Mouse (Mus musculus): ENCODE measurements around the gene Efcab6. TPM values are rescaled to one million over a fixed set of nuclear protein-coding genes. Genes with fewer than 3 reads are reported as not detected.
A peak's percentile ranks its signal among the peaks of the same experiment; 100 is the strongest.
"Not testable (repeated sequence)": the region's sequence is repeated elsewhere in the genome, so short reads cannot be mapped to it uniquely, and the experiment has no call there.

Gene Efcab6
- polyA plus RNA-seq (2015; fragmentation: Nextera tagmentation; extraction: Ambion mirVana): 0.21 and 0.70 TPM in 2 replicates

DNA sequence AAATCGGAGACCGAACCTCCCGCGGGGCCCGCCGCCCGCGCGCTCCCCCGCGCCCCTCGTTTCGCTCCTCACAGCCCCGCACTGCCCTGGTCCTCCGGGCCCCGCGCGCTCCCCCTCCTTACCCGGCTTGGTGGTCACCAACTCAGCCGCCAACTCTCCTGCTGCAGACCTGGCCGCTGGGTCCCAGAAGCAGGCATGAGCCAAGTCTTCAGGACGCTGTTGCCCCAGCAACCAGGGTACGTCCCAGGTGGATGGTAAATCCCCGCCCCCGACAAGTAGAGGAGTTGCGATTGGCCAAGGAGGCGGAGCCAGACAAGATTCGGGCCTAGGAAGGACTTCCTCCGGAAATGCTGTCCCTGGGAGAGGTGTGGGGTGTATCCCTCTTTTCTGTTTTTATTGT is at the start of gene Efcab6:
Gene Efcab6 (minus strand): TSS at position 240 of the 400 bp plus-strand sequence.
- Histone ChIP-seq H3K9me3 (replicated peaks; ENCODE audit: control insufficient read depth, low read length) (0 out of 2 replicates have a peak, but pooled peaks cover 4% of the 10 kb centered on the region), H3K27ac (ENCODE audit: low read length) (no peak within 1 kb of the TSS), H3K4me1 (ENCODE audit: control insufficient read depth, insufficient read depth, low read length) (no peaks in the 10 kb centered on the region; the same call in 1 of the 2 replicates), H3K4me3 (replicated peaks; ENCODE audit: low read length) (0 out of 2 replicates have a peak within 1 kb of the TSS, but pooled peaks have one; percentile 0), H3K4me2 (ENCODE audit: low read depth, low read length) (peak within 1 kb of the TSS; percentile 45), H3K9ac (ENCODE audit: low read length) (no peak within 1 kb of the TSS), H3K36me3 (ENCODE audit: control insufficient read depth, insufficient read depth, low read length) (no peaks in the 10 kb centered on the region), H3K27me3 (ENCODE audit: control insufficient read depth, insufficient read depth, low read length) (peaks cover 20% of the 10 kb centered on the region)
- ATAC-seq (ENCODE audit: insufficient read depth, low FRiP score): no peak
- WGBS: 3% methylated on average over 29 of the region's 29 CpGs

DNA sequence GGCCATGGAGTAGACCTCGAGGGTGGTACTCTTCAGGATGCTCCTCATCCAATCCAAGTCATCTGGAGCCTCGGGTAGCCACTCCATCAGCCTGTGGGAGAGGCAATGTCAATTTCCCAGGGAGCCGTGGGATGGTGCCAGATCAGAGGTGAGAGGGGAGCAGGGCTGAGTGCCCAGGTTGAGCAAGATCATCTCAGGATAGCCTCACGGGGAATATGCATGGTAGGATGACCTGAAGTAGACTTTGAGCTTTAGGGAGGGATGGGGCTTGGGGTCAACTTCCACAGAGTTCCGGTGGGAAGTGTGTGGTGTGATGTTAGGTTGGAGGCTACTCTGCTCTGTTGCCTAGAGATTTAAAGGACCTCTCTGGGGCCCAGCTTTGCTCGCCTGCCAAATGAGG is 48.7 kb upstream of the Efcab6 start:
- no peaks in the 10 kb centered on the region for H3K36me3 ChIP-seq (ENCODE audit: control insufficient read depth, insufficient read depth, low read length)
- no peak overlapping the region for H3K4me3 ChIP-seq (replicated peaks; ENCODE audit: low read length)
- no peaks in the 10 kb centered on the region for H3K27me3 ChIP-seq (ENCODE audit: control insufficient read depth, insufficient read depth, low read length)
- H3K9ac ChIP-seq (ENCODE audit: low read length): no peak overlapping the region
- H3K4me2 ChIP-seq (ENCODE audit: low read depth, low read length): no peak overlapping the region
- WGBS: 75% methylated on average over 6 of the region's 6 CpGs
- no peak for ATAC-seq (ENCODE audit: insufficient read depth, low FRiP score)
- no peak overlapping the region for H3K27ac ChIP-seq (ENCODE audit: low read length)
- H3K9me3 ChIP-seq (replicated peaks; ENCODE audit: control insufficient read depth, low read length): no peaks in the 10 kb centered on the region
- H3K4me1 ChIP-seq (ENCODE audit: control insufficient read depth, insufficient read depth, low read length): no peaks in the 10 kb centered on the region

DNA sequence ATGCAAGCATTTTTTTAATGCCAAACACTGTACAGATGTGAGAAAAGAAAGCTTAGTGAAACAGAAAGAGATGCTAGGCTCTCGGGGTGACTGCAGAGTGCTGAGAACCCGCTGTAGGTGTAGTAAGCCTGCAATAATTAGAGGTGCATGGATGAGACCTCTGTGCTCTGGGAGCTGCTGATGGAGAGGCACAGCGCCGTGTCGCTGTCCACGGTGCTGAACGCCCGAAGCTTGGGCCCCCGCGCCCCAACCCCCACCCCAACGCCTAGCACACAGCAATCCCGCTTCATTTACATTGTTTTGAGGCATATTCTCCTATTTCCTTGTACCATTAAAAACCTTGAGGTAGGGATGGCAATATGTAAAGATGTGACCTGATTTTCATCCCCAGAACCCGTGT is 43.7 kb upstream of the Efcab6 start:
- Histone ChIP-seq H3K4me1 (ENCODE audit: control insufficient read depth, insufficient read depth, low read length) (peaks cover 5% of the 10 kb centered on the region; the same call in 1 of the 2 replicates), H3K27ac (ENCODE audit: low read length) (no peak overlapping the region), H3K9ac (ENCODE audit: low read length) (no peak overlapping the region), H3K4me3 (replicated peaks; ENCODE audit: low read length) (no peak overlapping the region), H3K4me2 (ENCODE audit: low read depth, low read length) (no peak overlapping the region), H3K27me3 (ENCODE audit: control insufficient read depth, insufficient read depth, low read length) (peaks cover 28% of the 10 kb centered on the region; the same call in 1 of the 2 replicates), H3K9me3 (replicated peaks; ENCODE audit: control insufficient read depth, low read length) (no peaks in the 10 kb centered on the region), H3K36me3 (ENCODE audit: control insufficient read depth, insufficient read depth, low read length) (no peaks in the 10 kb centered on the region)
- 5% methylated on average over 13 of the region's 13 CpGs for WGBS
- no peak for ATAC-seq (ENCODE audit: insufficient read depth, low FRiP score)

DNA sequence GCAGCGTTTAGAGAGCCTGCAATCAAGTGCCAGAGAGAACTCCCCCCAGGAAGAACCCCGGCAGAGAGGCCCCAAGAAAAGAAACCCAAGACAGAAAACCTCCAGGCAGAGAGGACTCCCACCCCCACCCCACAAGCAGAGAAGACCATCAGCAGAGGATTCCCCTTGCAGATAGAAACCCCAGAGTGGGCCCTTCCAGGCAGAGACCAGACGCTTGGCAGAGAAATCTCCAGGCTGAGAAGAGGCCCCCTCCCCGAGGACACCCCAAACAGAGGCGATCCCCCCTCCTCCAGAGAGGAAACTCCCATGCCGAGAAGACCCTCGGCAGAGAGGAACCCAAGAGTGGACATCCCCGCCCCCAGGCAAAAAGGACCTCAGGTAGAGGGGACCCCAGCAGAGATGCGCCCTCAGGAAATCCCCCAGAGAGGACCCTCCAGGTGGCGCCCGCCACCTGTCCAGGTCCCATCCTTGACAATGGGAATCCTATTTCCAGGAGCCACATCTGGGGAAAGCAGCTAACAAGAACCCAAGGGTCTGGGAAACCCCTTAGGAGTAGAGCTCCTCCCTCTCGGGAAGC is 40.8 kb upstream of the Efcab6 start:
- no peaks in the 10 kb centered on the region for H3K36me3 ChIP-seq (ENCODE audit: control insufficient read depth, insufficient read depth, low read length)
- H3K4me1 ChIP-seq (ENCODE audit: control insufficient read depth, insufficient read depth, low read length): peaks cover 5% of the 10 kb centered on the region; the same call in 1 of the 2 replicates
- peak overlapping the region; percentile 57 for H3K4me3 ChIP-seq (replicated peaks; ENCODE audit: low read length)
- no peak overlapping the region for H3K27ac ChIP-seq (ENCODE audit: low read length)
- no peak for ATAC-seq (ENCODE audit: insufficient read depth, low FRiP score)
- H3K4me2 ChIP-seq (ENCODE audit: low read depth, low read length): peak overlapping the region; percentile 92
- H3K9me3 ChIP-seq (replicated peaks; ENCODE audit: control insufficient read depth, low read length): no peaks in the 10 kb centered on the region
- WGBS: 7% methylated on average over 12 of the region's 12 CpGs
- peak overlapping the region; percentile 57 for H3K9ac ChIP-seq (ENCODE audit: low read length)
- H3K27me3 ChIP-seq (ENCODE audit: control insufficient read depth, insufficient read depth, low read length): peaks cover 28% of the 10 kb centered on the region; the same call in 1 of the 2 replicates

DNA sequence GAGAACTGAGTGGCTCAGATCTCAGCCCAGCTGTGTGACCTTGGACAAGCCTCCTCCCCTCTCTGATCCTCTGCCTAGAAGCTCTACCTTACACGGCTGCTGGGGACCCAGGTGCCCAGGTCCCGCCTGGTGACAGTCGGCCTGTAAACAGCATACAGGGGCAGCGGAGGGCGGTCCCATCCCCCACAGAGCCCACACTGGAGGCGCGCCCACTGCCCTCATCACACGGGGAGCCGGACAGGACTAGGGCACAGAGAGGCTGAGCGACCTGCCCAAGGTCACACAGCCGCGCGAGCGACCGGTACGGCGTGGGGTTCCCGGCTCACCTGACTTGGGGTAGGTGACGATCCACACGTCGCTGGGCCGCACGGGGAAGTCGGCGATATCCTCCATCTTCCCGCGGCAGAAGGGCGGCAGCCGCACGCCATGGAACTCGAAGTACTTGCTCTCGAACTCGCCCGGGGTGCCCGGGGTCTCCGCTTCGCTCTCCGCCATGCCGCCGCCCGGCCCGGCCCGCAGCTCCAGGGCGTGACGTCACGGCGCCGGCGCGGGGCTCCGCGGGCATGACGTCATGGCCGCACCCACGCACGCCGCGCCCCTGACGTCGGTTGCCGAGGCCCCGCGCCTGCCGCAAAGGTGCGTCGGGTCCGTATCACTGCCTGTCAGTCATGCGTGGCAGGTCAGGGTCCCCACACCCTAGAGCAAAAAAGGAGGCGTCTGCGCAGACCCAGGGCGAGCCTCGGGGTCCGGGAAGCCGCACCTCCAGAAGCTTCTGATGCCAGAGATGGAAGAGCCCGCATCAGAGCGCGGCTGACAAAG is 40.1 kb upstream of the Efcab6 start, which contains the start of gene Sult4a1:
Gene Sult4a1 (minus strand): TSS at position 650 of the 819 bp plus-strand sequence.
- 1% methylated on average over 77 of the region's 77 CpGs for WGBS
- H3K9me3 ChIP-seq (replicated peaks; ENCODE audit: control insufficient read depth, low read length): no peaks in the 10 kb centered on the region
- H3K4me1 ChIP-seq (ENCODE audit: control insufficient read depth, insufficient read depth, low read length): peaks cover 5% of the 10 kb centered on the region; the same call in 1 of the 2 replicates
- H3K4me3 ChIP-seq (replicated peaks; ENCODE audit: low read length): peak within 1 kb of the TSS; percentile 57
- peak within 1 kb of the TSS; percentile 92 for H3K4me2 ChIP-seq (ENCODE audit: low read depth, low read length)
- H3K27me3 ChIP-seq (ENCODE audit: control insufficient read depth, insufficient read depth, low read length): peaks cover 28% of the 10 kb centered on the region; the same call in 1 of the 2 replicates
- peak within 1 kb of the TSS; percentile 57 for H3K9ac ChIP-seq (ENCODE audit: low read length)
- ATAC-seq (ENCODE audit: insufficient read depth, low FRiP score): 0 out of 2 replicates have a peak, but pooled peaks have one; percentile 34
- H3K36me3 ChIP-seq (ENCODE audit: control insufficient read depth, insufficient read depth, low read length): no peaks in the 10 kb centered on the region
- no peak within 1 kb of the TSS for H3K27ac ChIP-seq (ENCODE audit: low read length)

DNA sequence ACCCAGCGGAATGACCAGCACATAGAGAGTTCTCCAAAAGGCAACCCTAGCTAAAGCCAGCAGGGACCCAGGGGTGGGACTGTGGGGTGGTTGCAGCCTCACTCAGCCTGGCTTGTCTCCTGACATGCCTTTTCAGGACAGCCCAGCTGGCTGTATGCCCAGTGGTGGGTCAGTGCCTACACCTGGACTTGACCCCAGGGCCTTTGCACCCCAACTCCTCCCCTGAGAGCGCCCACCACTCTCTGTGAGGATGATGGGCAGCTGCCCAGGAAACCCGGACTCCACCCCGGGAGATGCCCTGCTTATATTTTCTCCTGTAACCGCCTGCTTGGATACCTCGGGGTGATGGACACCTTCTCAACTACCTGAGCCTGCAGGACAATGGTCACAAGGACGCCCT is 39.4 kb upstream of the Efcab6 start:
- Histone ChIP-seq H3K27me3 (ENCODE audit: control insufficient read depth, insufficient read depth, low read length) (peaks cover 28% of the 10 kb centered on the region; the same call in 1 of the 2 replicates), H3K4me1 (ENCODE audit: control insufficient read depth, insufficient read depth, low read length) (peaks cover 5% of the 10 kb centered on the region; the same call in 1 of the 2 replicates), H3K9me3 (replicated peaks; ENCODE audit: control insufficient read depth, low read length) (no peaks in the 10 kb centered on the region), H3K4me3 (replicated peaks; ENCODE audit: low read length) (peak overlapping the region; percentile 57; the same call in 1 of the 2 replicates), H3K4me2 (ENCODE audit: low read depth, low read length) (no peak overlapping the region), H3K9ac (ENCODE audit: low read length) (no peak overlapping the region), H3K27ac (ENCODE audit: low read length) (no peak overlapping the region), H3K36me3 (ENCODE audit: control insufficient read depth, insufficient read depth, low read length) (no peaks in the 10 kb centered on the region)
- WGBS: 74% methylated on average over 7 of the region's 7 CpGs
- no peak for ATAC-seq (ENCODE audit: insufficient read depth, low FRiP score)

DNA sequence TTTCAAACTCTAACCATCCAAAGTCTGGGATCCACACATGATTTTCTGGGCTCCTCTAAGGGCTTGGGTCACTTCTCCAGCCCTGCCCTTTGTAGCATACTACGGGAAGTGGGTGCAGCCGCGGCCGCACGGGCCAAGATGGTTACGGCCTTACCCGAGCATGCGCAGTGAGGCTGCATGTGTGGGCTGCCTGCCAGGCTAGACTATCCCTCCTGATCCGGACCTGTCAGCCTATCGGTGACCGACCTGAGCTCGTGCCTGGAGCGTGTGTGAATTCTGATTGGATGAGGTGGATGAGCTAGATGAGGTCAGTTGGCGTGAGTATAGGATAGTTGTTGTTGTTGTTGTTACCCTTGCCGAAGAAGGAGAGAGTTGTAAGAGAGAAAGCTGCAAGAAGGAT is 32.4 kb upstream of the Efcab6 start:
- H3K9me3 ChIP-seq (replicated peaks; ENCODE audit: control insufficient read depth, low read length); ATAC-seq (ENCODE audit: insufficient read depth, low FRiP score); H3K27ac ChIP-seq (ENCODE audit: low read length); H3K4me1 ChIP-seq (ENCODE audit: control insufficient read depth, insufficient read depth, low read length); H3K36me3 ChIP-seq (ENCODE audit: control insufficient read depth, insufficient read depth, low read length); H3K27me3 ChIP-seq (ENCODE audit: control insufficient read depth, insufficient read depth, low read length); H3K4me2 ChIP-seq (ENCODE audit: low read depth, low read length); H3K4me3 ChIP-seq (replicated peaks; ENCODE audit: low read length); H3K9ac ChIP-seq (ENCODE audit: low read length): not testable (repeated sequence)
- WGBS: 75% methylated on average over 15 of the region's 15 CpGs

DNA sequence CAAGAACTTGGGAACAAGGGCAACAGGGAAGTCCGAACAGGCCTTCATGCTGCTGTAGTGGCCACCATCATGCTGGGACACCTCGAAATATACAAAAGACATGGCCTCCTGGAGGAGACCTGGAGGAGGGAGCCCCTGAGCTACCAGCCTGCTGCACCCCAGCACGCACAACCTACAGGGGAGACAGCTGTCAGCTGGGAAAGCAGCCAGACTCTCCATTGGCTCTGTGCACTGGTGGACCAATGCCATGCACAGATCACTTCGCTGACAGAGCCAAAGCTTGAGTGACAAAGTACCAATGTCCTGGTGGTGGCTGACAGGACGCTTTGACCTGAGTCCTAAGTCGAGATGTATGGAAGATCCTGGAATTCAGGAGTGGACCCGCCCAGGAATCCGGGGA is 30.9 kb upstream of the Efcab6 start:
- Histone ChIP-seq H3K4me2 (ENCODE audit: low read depth, low read length) (no peak overlapping the region), H3K9me3 (replicated peaks; ENCODE audit: control insufficient read depth, low read length) (no peaks in the 10 kb centered on the region), H3K9ac (ENCODE audit: low read length) (no peak overlapping the region), H3K27ac (ENCODE audit: low read length) (no peak overlapping the region), H3K36me3 (ENCODE audit: control insufficient read depth, insufficient read depth, low read length) (no peaks in the 10 kb centered on the region), H3K4me3 (replicated peaks; ENCODE audit: low read length) (no peak overlapping the region), H3K27me3 (ENCODE audit: control insufficient read depth, insufficient read depth, low read length) (no peaks in the 10 kb centered on the region), H3K4me1 (ENCODE audit: control insufficient read depth, insufficient read depth, low read length) (no peaks in the 10 kb centered on the region)
- ATAC-seq (ENCODE audit: insufficient read depth, low FRiP score): no peak
- WGBS: 82% methylated on average over 8 of the region's 8 CpGs

DNA sequence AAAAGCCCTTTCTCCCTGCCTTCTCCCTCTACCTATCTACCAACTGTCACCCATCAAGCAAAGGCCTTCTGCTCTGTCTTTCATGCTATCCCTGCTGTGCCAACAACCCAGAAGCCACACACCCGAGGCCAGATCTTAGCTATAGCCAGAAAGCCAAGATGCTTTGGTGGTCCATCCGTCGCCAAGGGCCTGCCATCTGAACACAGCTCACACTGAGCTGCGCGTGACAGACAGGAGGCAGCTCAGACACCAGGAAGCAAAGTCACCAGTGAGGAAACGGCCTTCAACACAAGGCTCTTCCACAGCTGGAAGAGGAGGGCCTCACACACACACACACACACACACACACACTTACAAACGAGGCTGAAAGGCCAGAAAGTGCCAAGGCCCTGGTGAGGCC is 29.7 kb upstream of the Efcab6 start:
- Histone ChIP-seq H3K9me3 (replicated peaks; ENCODE audit: control insufficient read depth, low read length) (no peaks in the 10 kb centered on the region), H3K36me3 (ENCODE audit: control insufficient read depth, insufficient read depth, low read length) (no peaks in the 10 kb centered on the region), H3K9ac (ENCODE audit: low read length) (no peak overlapping the region), H3K27ac (ENCODE audit: low read length) (no peak overlapping the region), H3K27me3 (ENCODE audit: control insufficient read depth, insufficient read depth, low read length) (no peaks in the 10 kb centered on the region), H3K4me3 (replicated peaks; ENCODE audit: low read length) (no peak overlapping the region), H3K4me2 (ENCODE audit: low read depth, low read length) (no peak overlapping the region), H3K4me1 (ENCODE audit: control insufficient read depth, insufficient read depth, low read length) (no peaks in the 10 kb centered on the region)
- no peak for ATAC-seq (ENCODE audit: insufficient read depth, low FRiP score)
- 58% methylated on average over 7 of the region's 7 CpGs for WGBS

Measured in stomach, embryonic 16.5 days (tissue).